In genomic region chr13:12627746-12628145, GRCm38 (mm10) we compare ENCODE assay signal across 7 mouse cellular contexts.
DNase-seq lines count a peak whose midpoint lies in the region; ATAC-seq lines count a peak whose summit lies in the region.
"Not testable (repeated sequence)": the region's sequence is repeated elsewhere in the genome, so short reads cannot be mapped to it uniquely, and the experiment has no call there.

No protein-coding gene starts in this region.

- not testable (repeated sequence) for H3K27me3 ChIP-seq in midbrain, embryonic 11.5 days (ENCODE audit: control insufficient read depth, insufficient read depth, low read length)

- 94% methylated on average over 8 of the region's 8 CpGs for WGBS in midbrain, embryonic 11.5 days

- not testable (repeated sequence) for H3K9ac ChIP-seq in midbrain, embryonic 11.5 days (ENCODE audit: low read length)

- not testable (repeated sequence) for H3K36me3 ChIP-seq in midbrain, embryonic 11.5 days (ENCODE audit: control insufficient read depth, insufficient read depth, low read length)

- not testable (repeated sequence) for H3K4me1 ChIP-seq in midbrain, embryonic 11.5 days (ENCODE audit: control insufficient read depth, insufficient read depth, low read length)

- H3K4me2 ChIP-seq in midbrain, embryonic 11.5 days = not testable (repeated sequence)

- peak; percentile 58 to 67 for DNase-seq in B cell, adult 2 months
- peak; percentile 71 for DNase-seq in heart, adult 11 months
- peak; percentile 67 for DNase-seq in midbrain, embryonic 11.5 days (ENCODE audit: low spot score, missing footprints)
- peak; percentile 22 to 41 for DNase-seq in spleen, postnatal 36 days (ENCODE audit: low spot score in 2 of 2)

- H3K27ac ChIP-seq in midbrain, embryonic 11.5 days (ENCODE audit: low read depth, low read length) = not testable (repeated sequence)

- H3K4me3 ChIP-seq in midbrain, embryonic 11.5 days (ENCODE audit: low read depth, low read length) = not testable (repeated sequence)

- ATAC-seq in common myeloid progenitor, adult 5-6 weeks (replicated peaks; ENCODE audit: low read depth, poor library complexity, severe bottlenecking) = peak; percentile 50
- ATAC-seq in megakaryocyte, adult 5-6 weeks (ENCODE audit: poor library complexity, severe bottlenecking) = peak; percentile 60
- not testable (repeated sequence) for ATAC-seq in midbrain, embryonic 11.5 days (ENCODE audit: low FRiP score)
- peak; percentile 89 for ATAC-seq in neutrophil, adult 5-6 weeks (ENCODE audit: extremely low read depth, insufficient number of reproducible peaks, low FRiP score, poor library complexity, severe bottlenecking)

- H3K9me3 ChIP-seq in midbrain, embryonic 11.5 days (ENCODE audit: control insufficient read depth, low read length) = not testable (repeated sequence)
